Mouse (Mus musculus) left cerebral cortex, adult 11 months (tissue): Measurements from ENCODE around the gene Slc26a3.

ENCODE experiments used
- DNase-seq: peaks from one replicate; pipeline ENCODE4 v3.0.0; 2022; ENCODE audit warnings: low spot score

Slc26a3 gene

GRCm38 (mm10) chr12:31390571-31390970 lies at the start of gene Slc26a3:
Slc26a3 (plus strand) TSS chr12:31390871.
- DNase-seq, result no peak

GRCm38 (mm10) chr12:31350191-31350943 lies 40.3 kb upstream of the Slc26a3 start:
- no peak for DNase-seq

GRCm38 (mm10) chr12:31350944-31351928 lies 39.4 kb upstream of the Slc26a3 start, which contains the start of gene Dld:
Dld (minus strand) TSS chr12:31351453.
- peak; percentile 89 for DNase-seq

GRCm38 (mm10) chr12:31366428-31366827 lies 24.2 kb upstream of the Slc26a3 start:
- DNase-seq, result no peak

GRCm38 (mm10) chr12:31367721-31368120 lies 22.9 kb upstream of the Slc26a3 start:
- DNase-seq, result no peak

- DNase-seq, result no peak
These were observed 21.6 kb upstream of the Slc26a3 start for GRCm38 (mm10) chr12:31369118-31369517.

- DNase-seq, result no peak
These were observed 21.0 kb upstream of the Slc26a3 start for GRCm38 (mm10) chr12:31369656-31370055.

- DNase-seq, result peak; percentile 29
These were observed 15.9 kb upstream of the Slc26a3 start for GRCm38 (mm10) chr12:31374603-31375282.

GRCm38 (mm10) chr12:31375283-31375615 lies 15.4 kb upstream of the Slc26a3 start:
- no peak for DNase-seq

GRCm38 (mm10) chr12:31376326-31376950 lies 14.2 kb upstream of the Slc26a3 start:
- DNase-seq, result no peak

- DNase-seq, result no peak
These were observed 13.4 kb upstream of the Slc26a3 start for GRCm38 (mm10) chr12:31377241-31377640.

- no peak for DNase-seq
These were observed 9.8 kb upstream of the Slc26a3 start for GRCm38 (mm10) chr12:31380878-31381277.

GRCm38 (mm10) chr12:31382451-31382850 lies 8.2 kb upstream of the Slc26a3 start:
- no peak for DNase-seq

- no peak for DNase-seq
These were observed 3.4 kb upstream of the Slc26a3 start for GRCm38 (mm10) chr12:31387303-31387702.

GRCm38 (mm10) chr12:31391696-31392095 lies 1.0 kb downstream of the Slc26a3 start:
- no peak for DNase-seq

- DNase-seq, result no peak
These were observed 5.2 kb downstream of the Slc26a3 start for GRCm38 (mm10) chr12:31395895-31396294.

- DNase-seq, result no peak
These were observed 7.0 kb downstream of the Slc26a3 start for GRCm38 (mm10) chr12:31397709-31398108.

GRCm38 (mm10) chr12:31400821-31401220 lies 10.2 kb downstream of the Slc26a3 start:
- DNase-seq, result no peak

GRCm38 (mm10) chr12:31401930-31402329 lies 11.3 kb downstream of the Slc26a3 start:
- no peak for DNase-seq

- no peak for DNase-seq
These were observed 14.0 kb downstream of the Slc26a3 start for GRCm38 (mm10) chr12:31404575-31405240.

- no peak for DNase-seq
These were observed 25.3 kb downstream of the Slc26a3 start for GRCm38 (mm10) chr12:31415971-31416370.
